Mouse (Mus musculus) stomach, embryonic 16.5 days (tissue): Measurements from ENCODE around the gene Tubgcp3. TPM values are rescaled to one million over a fixed set of nuclear protein-coding genes. Genes with fewer than 3 reads are reported as not detected.
A peak's percentile ranks its signal among the peaks of the same experiment; 100 is the strongest.
"Not testable (repeated sequence)": the region's sequence is repeated elsewhere in the genome, so short reads cannot be mapped to it uniquely, and the experiment has no call there.

Source experiments
- ATAC-seq: fragments of 200-750 bp; cut with Nextera tagmentation; 2 replicates; pipeline ENCODE4 v1.8.0; 2017; ENCODE audit warnings: moderate number of reproducible peaks, moderate TSS enrichment; ENCODE audit not compliant: insufficient read depth, low FRiP score
- H3K27ac ChIP-seq: fragments of 300-500 bp; sonication (generic); 2 replicates; pipeline ENCODE4 v1.5.1; 2014; ENCODE audit warnings: low read length
- H3K27me3 ChIP-seq: fragments of 300-500 bp; sonication (generic); 2 replicates; pipeline ENCODE4 v1.6.1; 2014; ENCODE audit warnings: low read length, control low read depth, mixed read lengths; ENCODE audit not compliant: control insufficient read depth, insufficient read depth
- H3K36me3 ChIP-seq: fragments of 300-500 bp; sonication (generic); 2 replicates; pipeline ENCODE4 v1.6.1; 2014; ENCODE audit warnings: low read length; ENCODE audit not compliant: control insufficient read depth, insufficient read depth
- H3K4me1 ChIP-seq: fragments of 300-500 bp; sonication (generic); 2 replicates; pipeline ENCODE4 v1.6.1; 2014; ENCODE audit warnings: low read length, control low read depth, mixed read lengths; ENCODE audit not compliant: control insufficient read depth, insufficient read depth
- H3K4me2 ChIP-seq: fragments of 300-500 bp; sonication (generic); 2 replicates; pipeline ENCODE4 v1.6.1; 2014; ENCODE audit warnings: low read depth, low read length, mixed read lengths
- H3K4me3 ChIP-seq: fragments of 300-500 bp; sonication (generic); replicated peaks from 2 replicates; pipeline ENCODE4 v1.5.1; 2014; ENCODE audit warnings: mild to moderate bottlenecking, low read length
- H3K9ac ChIP-seq: fragments of 300-500 bp; sonication (generic); 2 replicates; pipeline ENCODE4 v1.6.1; 2014; ENCODE audit warnings: low read length
- H3K9me3 ChIP-seq: fragments of 300-500 bp; sonication (generic); replicated peaks from 2 replicates; pipeline ENCODE4 v1.6.1; 2016; ENCODE audit warnings: low read length, control low read depth; ENCODE audit not compliant: control insufficient read depth
- WGBS: fragments of 180-500 bp; shearing (Covaris S2); extraction: QIAGEN DNeasy Blood & Tissue Kit; methylation state at CpG from one replicate; pipeline ENCODE4 v1.1.7; 2014; 5-methylcytosine and 5-hydroxymethylcytosine counted together
- polyA plus RNA-seq: library from polyadenylated mRNA; unstranded; fragments of >200 nt; fragmentation: Nextera tagmentation; extraction: Ambion mirVana; gene quantifications from 2 replicates; pipeline ENCODE4 v1.2.1, GENCODE M21; 2015

The Tubgcp3 gene
- polyA plus RNA-seq, 1 experiment from 2014 or later: 40.8 TPM

- Histone ChIP-seq H3K4me3 (no peak overlapping the region), H3K36me3 (peaks cover 32% of the 10 kb centered on the region; the same call in 1 of the 2 replicates), H3K27ac (no peak overlapping the region), H3K9ac (no peak overlapping the region), H3K4me1 (no peaks in the 10 kb centered on the region), H3K4me2 (no peak overlapping the region), H3K27me3 (no peaks in the 10 kb centered on the region), H3K9me3 (no peaks in the 10 kb centered on the region)
- ATAC-seq: no peak
- WGBS: 91% methylated on average over 18 of the region's 18 CpGs
Measured at GRCm38 (mm10) chr8:12621550-12622222, 50.4 kb downstream of the Tubgcp3 start.

GRCm38 (mm10) chr8:12617369-12617768 is 54.7 kb downstream of the Tubgcp3 start:
- not testable (repeated sequence) for ATAC-seq, H3K4me3 ChIP-seq, H3K4me2 ChIP-seq, H3K27ac ChIP-seq, H3K27me3 ChIP-seq, H3K4me1 ChIP-seq, H3K9ac ChIP-seq, H3K9me3 ChIP-seq
- H3K36me3 ChIP-seq: peaks cover 19% of the 10 kb centered on the region; the same call in 1 of the 2 replicates
- 73% methylated on average over 3 of the region's 3 CpGs for WGBS

DNA sequence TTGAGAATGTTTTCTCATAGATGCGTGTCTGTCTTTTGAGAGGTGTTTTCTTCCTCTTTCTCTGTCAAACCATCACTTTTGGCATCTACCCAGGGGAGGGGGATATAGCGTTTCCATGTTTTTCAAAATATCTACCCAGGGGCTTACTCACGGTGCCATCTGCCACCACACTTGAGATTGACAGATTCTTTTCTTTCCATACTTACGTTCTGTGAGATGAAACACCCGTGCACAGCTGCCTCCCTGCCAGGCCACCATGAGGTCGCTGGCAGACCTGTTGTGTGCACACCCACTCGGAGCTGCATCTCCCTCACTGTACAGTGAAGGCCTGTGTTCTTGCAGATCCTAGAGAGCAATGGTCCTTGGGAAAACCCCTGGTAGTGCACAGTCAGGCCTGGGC is 58.8 kb downstream of the Tubgcp3 start:
- H3K27ac ChIP-seq: no peak overlapping the region
- H3K4me2 ChIP-seq: no peak overlapping the region
- WGBS: 79% methylated on average over 7 of the region's 7 CpGs
- H3K27me3 ChIP-seq: no peaks in the 10 kb centered on the region
- ATAC-seq: no peak
- H3K4me3 ChIP-seq: no peak overlapping the region
- peaks cover 3% of the 10 kb centered on the region; the same call in 1 of the 2 replicates for H3K36me3 ChIP-seq
- no peaks in the 10 kb centered on the region for H3K9me3 ChIP-seq
- H3K9ac ChIP-seq: no peak overlapping the region
- peaks cover 8% of the 10 kb centered on the region; the same call in 1 of the 2 replicates for H3K4me1 ChIP-seq

DNA sequence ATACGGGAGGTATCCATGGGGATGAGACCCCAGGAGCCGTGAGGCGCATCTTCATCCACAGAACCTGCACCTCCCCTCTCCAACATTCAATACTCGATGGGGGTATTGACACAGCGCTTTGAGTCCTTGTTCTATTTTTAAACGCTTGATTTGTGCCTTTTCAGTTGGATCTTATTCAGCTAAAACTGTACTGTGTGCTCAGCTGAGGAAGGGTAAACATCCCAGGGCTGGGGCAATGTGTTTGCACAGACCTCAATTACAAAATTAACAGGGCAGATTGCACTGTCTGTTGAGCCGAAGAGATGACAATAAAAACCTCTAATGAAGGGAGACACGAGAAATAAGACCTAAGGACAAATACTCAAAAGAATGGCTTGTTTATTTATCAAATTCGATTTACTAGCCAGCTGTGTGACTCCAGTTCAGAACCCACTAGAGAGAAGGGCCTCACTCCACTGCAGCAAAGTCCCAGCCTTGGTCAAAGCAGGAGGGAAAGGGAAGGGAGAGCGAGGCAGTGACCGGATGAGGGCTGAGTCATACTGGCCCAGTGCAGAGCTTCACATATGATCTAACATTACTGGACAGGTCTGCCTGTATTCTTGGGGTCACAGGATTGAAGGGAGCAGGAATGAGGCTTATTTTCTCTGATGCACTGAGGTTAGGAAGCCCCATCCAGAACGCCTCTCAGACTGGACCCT is 62.1 kb downstream of the Tubgcp3 start:
- H3K9ac ChIP-seq: no peak overlapping the region
- no peaks in the 10 kb centered on the region; the same call in 1 of the 2 replicates for H3K36me3 ChIP-seq
- H3K27me3 ChIP-seq: no peaks in the 10 kb centered on the region
- peak overlapping the region; percentile 20; the same call in 1 of the 2 replicates for H3K27ac ChIP-seq
- no peaks in the 10 kb centered on the region for H3K9me3 ChIP-seq
- no peak overlapping the region for H3K4me3 ChIP-seq
- peaks cover 8% of the 10 kb centered on the region; the same call in 1 of the 2 replicates for H3K4me1 ChIP-seq
- 42% methylated on average over 12 of the region's 12 CpGs for WGBS
- peak overlapping the region; percentile 13; the same call in 1 of the 2 replicates for H3K4me2 ChIP-seq
- peak; percentile 61; the same call in 1 of the 2 replicates for ATAC-seq

GRCm38 (mm10) chr8:12608810-12609209 is 63.2 kb downstream of the Tubgcp3 start:
- Histone ChIP-seq H3K4me1 (peaks cover 8% of the 10 kb centered on the region; the same call in 1 of the 2 replicates), H3K27ac (no peak overlapping the region), H3K4me3 (no peak overlapping the region), H3K36me3 (no peaks in the 10 kb centered on the region), H3K9ac (no peak overlapping the region), H3K4me2 (no peak overlapping the region), H3K9me3 (no peaks in the 10 kb centered on the region), H3K27me3 (peaks cover 9% of the 10 kb centered on the region; the same call in 1 of the 2 replicates)
- no peak for ATAC-seq
- WGBS: 55% methylated on average over 10 of the region's 10 CpGs

DNA sequence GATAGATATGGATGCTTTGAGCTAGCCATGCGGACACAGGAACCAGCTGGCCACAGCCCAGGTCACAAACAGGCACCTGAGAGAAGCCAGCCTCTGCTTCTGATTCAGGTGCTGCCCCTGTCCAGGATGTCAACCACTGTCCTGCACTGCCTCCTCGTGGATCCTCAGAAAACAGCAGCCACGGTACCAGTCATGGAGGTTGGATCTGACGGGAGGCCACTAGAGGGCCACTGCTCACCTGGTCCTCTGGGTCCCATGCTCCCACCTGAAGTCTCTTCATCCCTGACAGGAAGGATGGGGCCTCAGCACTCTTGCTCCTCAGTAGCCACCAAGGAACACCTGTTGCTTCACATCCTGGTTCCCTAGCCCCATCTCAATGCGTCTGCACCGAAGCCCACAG is 64.8 kb downstream of the Tubgcp3 start:
- H3K4me1 ChIP-seq: peaks cover 6% of the 10 kb centered on the region; the same call in 1 of the 2 replicates
- H3K9ac ChIP-seq: no peak overlapping the region
- no peak overlapping the region for H3K27ac ChIP-seq
- H3K27me3 ChIP-seq: peaks cover 9% of the 10 kb centered on the region; the same call in 1 of the 2 replicates
- no peaks in the 10 kb centered on the region for H3K9me3 ChIP-seq
- WGBS: 20% methylated on average over 6 of the region's 6 CpGs
- no peaks in the 10 kb centered on the region for H3K36me3 ChIP-seq
- H3K4me2 ChIP-seq: no peak overlapping the region
- ATAC-seq: no peak
- no peak overlapping the region for H3K4me3 ChIP-seq

DNA sequence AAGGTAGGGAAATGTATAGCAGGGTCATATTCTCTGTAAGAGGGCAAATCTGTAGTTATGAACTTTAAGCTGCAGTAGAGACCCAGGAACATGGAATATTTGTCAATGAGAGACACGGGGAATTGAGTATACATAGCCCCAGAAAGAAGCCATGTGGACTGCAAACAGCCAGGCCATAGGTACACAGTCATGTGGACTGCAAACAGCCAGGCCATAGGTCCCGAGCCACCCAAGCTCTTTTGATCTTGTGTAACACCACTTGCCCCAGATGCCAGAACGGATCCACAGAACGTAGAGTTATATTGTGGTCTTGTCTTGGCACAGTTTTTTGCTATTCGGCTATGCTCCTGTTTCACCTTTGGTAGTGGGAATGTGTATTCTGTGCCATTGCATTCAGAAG is 88.3 kb downstream of the Tubgcp3 start:
- no peak for ATAC-seq
- WGBS: 73% methylated on average over 5 of the region's 5 CpGs
- no peak overlapping the region for H3K27ac ChIP-seq
- H3K4me1 ChIP-seq: no peaks in the 10 kb centered on the region
- no peaks in the 10 kb centered on the region for H3K9me3 ChIP-seq
- no peaks in the 10 kb centered on the region for H3K36me3 ChIP-seq
- no peak overlapping the region for H3K9ac ChIP-seq
- H3K27me3 ChIP-seq: no peaks in the 10 kb centered on the region
- no peak overlapping the region for H3K4me2 ChIP-seq
- no peak overlapping the region for H3K4me3 ChIP-seq

DNA sequence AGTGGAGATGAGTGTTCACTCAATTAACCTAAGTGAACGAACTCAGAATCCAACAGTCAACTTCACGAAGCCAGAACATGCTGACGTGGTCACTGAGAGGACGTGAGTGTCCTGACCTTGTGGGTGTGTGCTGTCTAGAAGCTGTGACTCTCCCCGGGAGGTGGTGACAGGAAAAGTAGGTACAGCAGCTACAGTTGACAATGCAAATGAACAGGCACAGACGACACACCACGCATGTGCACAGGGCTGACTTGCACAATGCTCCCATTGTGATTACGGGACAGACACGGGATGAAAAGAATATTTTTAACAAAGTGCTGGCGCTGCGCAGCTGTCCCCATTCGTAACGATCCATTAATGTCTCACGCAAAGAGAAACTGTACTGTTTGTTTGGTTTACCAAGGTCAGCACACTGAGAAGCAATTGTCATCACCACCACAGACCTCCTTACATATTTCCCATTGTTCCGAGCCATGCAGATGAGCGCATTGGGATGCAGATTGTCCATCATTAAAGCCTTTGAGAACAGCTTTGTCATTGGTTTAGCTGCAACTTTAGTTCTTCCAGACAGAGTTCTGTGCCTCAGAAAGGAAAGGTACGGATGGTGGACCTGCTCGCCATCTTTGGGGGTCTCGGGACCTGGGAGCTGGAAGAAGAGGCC is 92.6 kb downstream of the Tubgcp3 start:
- H3K9ac ChIP-seq, H3K9me3 ChIP-seq, H3K36me3 ChIP-seq, ATAC-seq, H3K4me3 ChIP-seq, H3K27me3 ChIP-seq, H3K4me2 ChIP-seq, H3K27ac ChIP-seq, H3K4me1 ChIP-seq: not testable (repeated sequence)
- WGBS: 77% methylated on average over 19 of the region's 19 CpGs

DNA sequence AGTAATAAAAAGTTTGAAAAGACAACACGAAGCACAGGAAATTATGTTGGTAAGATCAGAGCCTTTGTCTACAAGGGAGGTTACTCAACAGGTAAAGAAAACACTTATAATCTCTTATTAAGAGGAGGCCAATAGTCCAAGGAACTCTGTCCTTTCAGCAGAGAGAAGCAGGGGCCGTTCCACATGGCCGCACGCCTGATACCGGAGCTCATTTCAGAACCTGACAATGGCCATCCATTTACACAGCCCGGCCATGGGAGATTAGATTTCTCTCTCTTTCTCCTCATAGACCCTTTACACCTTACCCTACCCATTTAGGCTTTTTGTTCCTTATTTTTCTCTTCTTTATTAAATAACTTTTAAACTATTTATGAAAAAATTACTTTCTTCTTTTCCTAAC is 95.3 kb downstream of the Tubgcp3 start:
- Histone ChIP-seq H3K27ac (no peak overlapping the region), H3K4me3 (no peak overlapping the region), H3K4me1 (no peaks in the 10 kb centered on the region), H3K9ac (no peak overlapping the region), H3K36me3 (no peaks in the 10 kb centered on the region), H3K9me3 (no peaks in the 10 kb centered on the region), H3K27me3 (no peaks in the 10 kb centered on the region), H3K4me2 (no peak overlapping the region)
- WGBS: 71% methylated on average over 6 of the region's 6 CpGs
- ATAC-seq: no peak
